Mouse (Mus musculus): ENCODE measurements at regions not wholly inside any gene's neighbourhood (a gene's known extent, or its start where the extent isn't known, plus 50 kb on each side); places are given as distances from the start of the nearest gene placed in this dataset.

- TF ChIP-seq POLR2A (IDR thresholded peaks at IDR 0.05; ENCODE audit: borderline replicate concordance, control insufficient read depth, low read depth, low read length) (no peak), CTCF (IDR thresholded peaks at IDR 0.05; ENCODE audit: control insufficient read depth, insufficient read depth, low read length) (no peak)
Observed at GRCm38 (mm10) chr6:94875841-94876240, 175.9 kb upstream of the Lrig1 start.

Data from bone marrow, adult 2 months (tissue).